Mouse (Mus musculus): ENCODE data around the gene Celf5. TPM values are rescaled to one million over a fixed set of nuclear protein-coding genes. Genes with fewer than 3 reads are reported as not detected.

Gene Celf5
- polyA plus RNA-seq, 1 experiment from 2014 or later = 46.6 TPM

DNA sequence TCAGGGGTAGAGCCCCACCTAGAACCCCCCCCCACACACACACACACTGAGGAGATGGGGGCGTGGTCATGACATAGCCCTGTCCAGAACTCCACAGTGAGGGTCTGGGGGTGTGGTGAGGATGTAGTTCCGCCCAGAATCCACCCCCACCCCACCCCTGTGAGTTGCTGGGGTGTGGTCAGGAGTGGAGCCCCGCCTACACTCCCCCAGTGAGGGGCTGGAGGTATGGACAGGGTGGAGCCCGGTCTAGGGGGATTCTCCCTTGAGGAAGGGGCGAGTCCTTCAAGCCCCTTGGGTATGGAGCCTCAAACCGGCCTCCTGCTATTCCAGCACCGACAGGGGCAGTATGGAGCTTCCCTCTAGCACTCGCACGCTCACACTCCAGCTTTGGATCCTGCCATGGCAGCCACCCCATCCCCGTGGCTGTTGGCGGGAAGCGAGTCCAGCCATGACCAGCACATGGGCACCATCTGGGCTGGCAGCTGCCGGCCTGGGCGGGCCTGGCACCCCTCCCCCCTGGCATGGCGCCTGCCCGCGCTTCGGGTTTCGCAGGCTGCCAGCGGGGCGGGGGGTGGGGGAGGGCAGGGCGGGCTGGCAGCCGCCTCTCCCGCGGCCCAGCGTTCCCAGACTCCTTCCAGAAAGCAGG, 65.8 kb downstream of the Celf5 start:
- H3K9me3 ChIP-seq (ENCODE audit: control insufficient read depth, low read length) = no peaks in the 10 kb centered on the region

GRCm38 (mm10) chr10:81415549-81416310, 66.8 kb downstream of the Celf5 start:
- Histone ChIP-seq H3K9me3 (ENCODE audit: control insufficient read depth, low read length) (no peaks in the 10 kb centered on the region), H3K4me2 (replicated peaks) (no peak overlapping the region), H3K27me3 (ENCODE audit: control insufficient read depth, insufficient read depth, low read length) (no peaks in the 10 kb centered on the region), H3K4me1 (replicated peaks; ENCODE audit: control insufficient read depth, insufficient read depth, low read length) (peaks cover 41% of the 10 kb centered on the region), H3K27ac (no peak overlapping the region), H3K9ac (no peak overlapping the region), H3K4me3 (replicated peaks; ENCODE audit: low read length) (no peak overlapping the region), H3K36me3 (replicated peaks; ENCODE audit: control insufficient read depth, insufficient read depth) (peaks cover 12% of the 10 kb centered on the region; the same call in 1 of the 2 replicates)
- ATAC-seq (ENCODE audit: low FRiP score) (no peak), DNase-seq (ENCODE audit: low spot score) (no peak)
- 67% methylated on average over 17 of the region's 17 CpGs for WGBS

More for the DNA sequence above, 65.8 kb downstream of the Celf5 start:
- Histone ChIP-seq H3K27ac (peak overlapping the region; percentile 60), H3K9ac (no peak overlapping the region), H3K4me3 (replicated peaks; ENCODE audit: low read length) (peak overlapping the region; percentile 13; the same call in 1 of the 2 replicates), H3K27me3 (ENCODE audit: control insufficient read depth, insufficient read depth, low read length) (no peaks in the 10 kb centered on the region), H3K4me1 (replicated peaks; ENCODE audit: control insufficient read depth, insufficient read depth, low read length) (peaks cover 36% of the 10 kb centered on the region), H3K36me3 (replicated peaks; ENCODE audit: control insufficient read depth, insufficient read depth) (peaks cover 12% of the 10 kb centered on the region; the same call in 1 of the 2 replicates), H3K4me2 (replicated peaks) (peak overlapping the region; percentile 44)
- DNase-seq (ENCODE audit: low spot score) (peak; percentile 76), ATAC-seq (ENCODE audit: low FRiP score) (peak; percentile 71; the same call in 1 of the 2 replicates)
- WGBS = 1% methylated on average over 20 of the region's 26 CpGs

DNA sequence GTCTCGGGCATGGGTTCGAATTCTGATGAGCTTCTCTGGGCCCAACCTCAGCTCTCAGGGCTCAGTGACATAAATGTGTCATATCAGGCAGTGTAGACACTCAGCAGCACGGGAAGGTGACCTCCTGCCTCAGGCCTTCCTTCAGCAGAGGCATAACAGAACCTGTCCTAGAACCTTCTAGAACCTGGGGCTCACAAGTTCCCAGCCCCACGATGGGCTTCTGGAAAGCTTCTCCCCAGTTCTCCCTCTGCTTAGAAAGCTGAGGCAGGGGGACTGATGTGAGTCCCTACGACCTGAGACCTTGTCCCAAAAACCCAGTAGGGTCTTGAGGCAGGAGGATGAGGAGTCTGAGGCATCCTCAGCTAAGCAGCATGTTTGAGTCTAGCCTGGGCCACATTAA, 67.4 kb downstream of the Celf5 start:
- no peaks in the 10 kb centered on the region for H3K9me3 ChIP-seq (ENCODE audit: control insufficient read depth, low read length)
- ATAC-seq (ENCODE audit: low FRiP score) (no peak), DNase-seq (ENCODE audit: low spot score) (no peak)
- H3K27me3 ChIP-seq (ENCODE audit: control insufficient read depth, insufficient read depth, low read length) = no peaks in the 10 kb centered on the region
- H3K9ac ChIP-seq = no peak overlapping the region
- WGBS = 82% methylated on average over 5 of the region's 5 CpGs
- H3K4me3 ChIP-seq (replicated peaks; ENCODE audit: low read length) = no peak overlapping the region
- H3K4me1 ChIP-seq (replicated peaks; ENCODE audit: control insufficient read depth, insufficient read depth, low read length) = peaks cover 41% of the 10 kb centered on the region
- H3K27ac ChIP-seq = no peak overlapping the region; the same call in 1 of the 2 replicates
- peaks cover 9% of the 10 kb centered on the region; the same call in 1 of the 2 replicates for H3K36me3 ChIP-seq (replicated peaks; ENCODE audit: control insufficient read depth, insufficient read depth)
- H3K4me2 ChIP-seq (replicated peaks) = no peak overlapping the region

- no peak overlapping the region for H3K4me2 ChIP-seq (replicated peaks)
- no peaks in the 10 kb centered on the region for H3K27me3 ChIP-seq (ENCODE audit: control insufficient read depth, insufficient read depth, low read length)
- peaks cover 5% of the 10 kb centered on the region; the same call in 1 of the 2 replicates for H3K36me3 ChIP-seq (replicated peaks; ENCODE audit: control insufficient read depth, insufficient read depth)
- no peak overlapping the region for H3K4me3 ChIP-seq (replicated peaks; ENCODE audit: low read length)
- H3K9ac ChIP-seq = no peak overlapping the region
- DNase-seq (ENCODE audit: low spot score) (no peak), ATAC-seq (ENCODE audit: low FRiP score) (no peak)
- H3K4me1 ChIP-seq (replicated peaks; ENCODE audit: control insufficient read depth, insufficient read depth, low read length) = peaks cover 41% of the 10 kb centered on the region
- no peaks in the 10 kb centered on the region for H3K9me3 ChIP-seq (ENCODE audit: control insufficient read depth, low read length)
- H3K27ac ChIP-seq = no peak overlapping the region; the same call in 1 of the 2 replicates
These were observed 67.8 kb downstream of the Celf5 start for GRCm38 (mm10) chr10:81414682-81415081.

DNA sequence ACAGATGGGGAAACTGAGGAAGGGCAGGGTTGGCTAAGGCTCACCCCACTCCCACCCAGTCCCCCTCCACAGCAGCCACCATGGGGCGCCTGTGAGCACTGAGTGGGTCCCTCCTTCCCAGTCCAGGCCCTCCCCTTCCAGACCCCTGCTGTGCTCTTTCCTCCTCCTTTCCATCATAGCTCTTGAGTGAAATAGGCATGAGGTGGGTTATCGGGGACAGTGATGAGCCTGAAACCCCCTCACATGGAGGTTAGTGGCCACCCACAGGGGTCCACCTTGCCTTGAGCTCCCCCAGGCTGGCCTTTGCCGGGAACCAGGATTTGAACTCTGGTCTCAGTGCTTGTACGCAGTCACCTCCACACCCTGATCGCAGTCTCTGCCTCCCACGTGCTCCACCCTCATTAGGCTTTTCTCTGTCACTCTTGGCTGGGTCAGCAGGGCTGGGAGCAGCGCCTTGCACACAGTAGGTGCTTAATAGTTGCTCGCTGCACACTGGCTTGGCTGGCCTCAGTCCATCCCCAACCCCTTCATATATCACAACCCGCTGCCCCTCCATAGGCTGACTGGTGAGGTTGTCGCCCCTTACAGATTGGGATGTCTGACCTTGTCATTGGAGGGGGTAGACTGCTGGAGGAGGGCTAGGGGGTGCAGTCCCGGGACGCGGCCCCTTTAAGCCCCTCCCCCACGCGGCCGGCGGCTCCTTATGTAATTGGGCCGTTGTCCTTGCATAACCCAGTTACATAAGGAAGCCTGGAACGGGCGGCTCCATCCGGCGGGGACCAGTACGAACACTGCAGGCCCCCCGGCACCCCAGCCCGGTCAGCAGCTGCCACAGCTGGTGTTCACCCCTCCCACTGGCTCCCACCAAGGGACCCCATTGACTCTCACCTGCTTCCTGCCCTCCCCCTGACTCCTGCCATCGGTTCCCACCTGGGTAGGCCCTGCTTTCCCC, 68.9 kb downstream of the Celf5 start:
- Histone ChIP-seq H3K27me3 (ENCODE audit: control insufficient read depth, insufficient read depth, low read length) (peaks cover 4% of the 10 kb centered on the region; the same call in 1 of the 2 replicates), H3K4me2 (replicated peaks) (peak overlapping the region; percentile 29), H3K9ac (no peak overlapping the region), H3K27ac (no peak overlapping the region), H3K36me3 (replicated peaks; ENCODE audit: control insufficient read depth, insufficient read depth) (no peaks in the 10 kb centered on the region; the same call in 1 of the 2 replicates), H3K4me1 (replicated peaks; ENCODE audit: control insufficient read depth, insufficient read depth, low read length) (peaks cover 37% of the 10 kb centered on the region), H3K9me3 (ENCODE audit: control insufficient read depth, low read length) (no peaks in the 10 kb centered on the region), H3K4me3 (replicated peaks; ENCODE audit: low read length) (no peak overlapping the region)
- WGBS = 34% methylated on average over 19 of the region's 26 CpGs
- ATAC-seq (ENCODE audit: low FRiP score) = no peak
- DNase-seq (ENCODE audit: low spot score) = no peak

- Histone ChIP-seq H3K36me3 (replicated peaks; ENCODE audit: control insufficient read depth, insufficient read depth) (peaks cover 8% of the 10 kb centered on the region), H3K4me2 (replicated peaks) (no peak overlapping the region), H3K27ac (0 out of 2 replicates have a peak overlapping the region, but pooled peaks have one; percentile 64), H3K4me1 (replicated peaks; ENCODE audit: control insufficient read depth, insufficient read depth, low read length) (peaks cover 37% of the 10 kb centered on the region), H3K9ac (no peak overlapping the region), H3K27me3 (ENCODE audit: control insufficient read depth, insufficient read depth, low read length) (peaks cover 13% of the 10 kb centered on the region; the same call in 1 of the 2 replicates), H3K9me3 (ENCODE audit: control insufficient read depth, low read length) (no peaks in the 10 kb centered on the region), H3K4me3 (replicated peaks; ENCODE audit: low read length) (no peak overlapping the region)
- DNase-seq (ENCODE audit: low spot score) (no peak), ATAC-seq (ENCODE audit: low FRiP score) (no peak)
- WGBS = 78% methylated on average over 16 of the region's 16 CpGs
These were observed 69.8 kb downstream of the Celf5 start for GRCm38 (mm10) chr10:81412586-81413309.

DNA sequence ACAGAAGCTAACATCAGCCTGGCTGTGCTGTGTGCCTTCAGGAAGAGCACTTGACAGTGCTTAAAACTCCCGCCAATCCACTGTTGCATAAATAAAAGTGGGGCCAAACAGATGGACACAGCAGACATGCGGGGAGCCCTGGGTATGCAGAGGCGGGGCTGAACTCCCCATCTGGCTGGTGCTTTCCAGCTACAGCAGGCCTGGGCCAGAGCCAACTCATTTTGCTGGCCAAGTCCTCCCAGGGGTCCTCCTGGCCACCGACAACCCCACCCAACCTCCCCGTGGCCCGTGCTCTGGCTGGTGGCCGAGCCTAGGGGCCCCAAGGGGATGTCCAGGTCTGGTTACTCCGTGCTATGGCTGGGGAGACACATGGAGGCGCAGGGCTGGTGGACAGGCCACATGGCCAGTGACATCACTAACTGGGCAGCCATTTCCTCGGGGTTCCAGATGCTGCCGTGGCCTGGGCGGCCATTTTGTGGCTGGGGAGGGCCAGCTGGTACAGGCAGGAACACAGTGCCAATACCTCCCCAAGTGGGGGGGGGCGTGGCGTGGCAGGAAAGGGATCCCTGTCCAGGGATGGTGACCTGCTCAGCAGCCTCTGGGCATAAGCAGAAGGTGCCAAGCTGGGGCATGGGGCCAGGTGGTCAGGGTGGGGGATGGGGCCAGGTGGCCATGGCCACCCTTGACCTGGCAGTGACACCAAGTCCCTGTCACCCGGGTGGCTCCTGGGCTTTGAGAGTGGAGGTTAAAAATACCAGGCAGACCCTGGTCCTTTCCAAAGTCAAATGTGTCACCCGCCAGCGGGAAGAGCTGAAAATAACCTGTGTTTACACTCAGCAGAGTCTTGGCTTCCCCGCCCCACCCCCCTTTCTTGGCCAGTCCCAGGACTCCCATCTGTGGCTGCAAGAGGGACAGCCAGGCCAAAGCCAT, 70.8 kb downstream of the Celf5 start:
- H3K9ac ChIP-seq = no peak overlapping the region
- H3K4me3 ChIP-seq (replicated peaks; ENCODE audit: low read length) = no peak overlapping the region
- WGBS = 40% methylated on average over 16 of the region's 18 CpGs
- ATAC-seq (ENCODE audit: low FRiP score) (0 out of 2 replicates have a peak, but pooled peaks have one; percentile 16), DNase-seq (ENCODE audit: low spot score) (peak; percentile 60)
- peaks cover 17% of the 10 kb centered on the region for H3K36me3 ChIP-seq (replicated peaks; ENCODE audit: control insufficient read depth, insufficient read depth)
- peaks cover 15% of the 10 kb centered on the region; the same call in 1 of the 2 replicates for H3K27me3 ChIP-seq (ENCODE audit: control insufficient read depth, insufficient read depth, low read length)
- H3K4me2 ChIP-seq (replicated peaks) = no peak overlapping the region
- peaks cover 42% of the 10 kb centered on the region for H3K4me1 ChIP-seq (replicated peaks; ENCODE audit: control insufficient read depth, insufficient read depth, low read length)
- peak overlapping the region; percentile 64 for H3K27ac ChIP-seq
- no peaks in the 10 kb centered on the region for H3K9me3 ChIP-seq (ENCODE audit: control insufficient read depth, low read length)
